Mouse (Mus musculus) neural tube, embryonic 14.5 days (tissue): ENCODE measurements around the gene Trim17. TPM values are rescaled to one million over a fixed set of nuclear protein-coding genes. Genes with fewer than 3 reads are reported as not detected.
A peak's percentile ranks its signal among the peaks of the same experiment; 100 is the strongest.

ENCODE experiments used
- ATAC-seq: fragments of 200-750 bp; cut with Nextera tagmentation; 2 replicates; pipeline ENCODE4 v1.8.0; 2017; ENCODE audit warnings: low read depth, mild to moderate bottlenecking, moderate TSS enrichment, moderate library complexity
- H3K27ac ChIP-seq: fragments of 300-500 bp; sonication (generic); 2 replicates; pipeline ENCODE4 v1.5.1; 2014; ENCODE audit warnings: low read depth, mild to moderate bottlenecking, control low read depth, low read length, moderate library complexity, mixed read lengths
- H3K27me3 ChIP-seq: fragments of 300-500 bp; sonication (generic); 2 replicates; pipeline ENCODE4 v1.6.1; 2014; ENCODE audit warnings: low read length; ENCODE audit not compliant: control insufficient read depth, insufficient read depth
- H3K36me3 ChIP-seq: fragments of 300-500 bp; sonication (generic); 2 replicates; pipeline ENCODE4 v1.6.1; 2014; ENCODE audit warnings: low read length, mixed read lengths; ENCODE audit not compliant: control insufficient read depth, insufficient read depth
- H3K4me1 ChIP-seq: fragments of 300-500 bp; sonication (generic); 2 replicates; pipeline ENCODE4 v1.6.1; 2014; ENCODE audit warnings: low read length; ENCODE audit not compliant: control insufficient read depth, insufficient read depth
- H3K4me2 ChIP-seq: fragments of 300-500 bp; sonication (generic); 2 replicates; pipeline ENCODE4 v1.6.1; 2014; ENCODE audit warnings: mild to moderate bottlenecking, low read depth, low read length, control low read depth
- H3K4me3 ChIP-seq: fragments of 300-500 bp; sonication (generic); 2 replicates; pipeline ENCODE4 v1.5.1; 2014; ENCODE audit warnings: low read depth, low read length, control low read depth, mixed read lengths
- H3K9ac ChIP-seq: fragments of 300-500 bp; sonication (generic); replicated peaks from 2 replicates; pipeline ENCODE4 v1.6.1; 2014; ENCODE audit warnings: low read depth, mild to moderate bottlenecking, control low read depth, low read length, mixed read lengths
- H3K9me3 ChIP-seq: fragments of 300-500 bp; sonication (generic); 2 replicates; pipeline ENCODE4 v1.6.1; 2016; ENCODE audit warnings: low read length; ENCODE audit not compliant: control insufficient read depth
- WGBS: fragments of 180-500 bp; shearing (Covaris S2); extraction: QIAGEN DNeasy Blood & Tissue Kit; methylation state at CpG from one replicate; pipeline ENCODE4 v1.1.7; 2014; 5-methylcytosine and 5-hydroxymethylcytosine counted together
- polyA plus RNA-seq: library from polyadenylated mRNA; unstranded; fragments of >200 nt; fragmentation: Nextera tagmentation; extraction: Ambion mirVana; gene quantifications from 2 replicates; pipeline ENCODE4 v1.2.1, GENCODE M21; 2014

The Trim17 gene
- polyA plus RNA-seq, 1 experiment from 2014 or later, result 0.80 TPM

DNA sequence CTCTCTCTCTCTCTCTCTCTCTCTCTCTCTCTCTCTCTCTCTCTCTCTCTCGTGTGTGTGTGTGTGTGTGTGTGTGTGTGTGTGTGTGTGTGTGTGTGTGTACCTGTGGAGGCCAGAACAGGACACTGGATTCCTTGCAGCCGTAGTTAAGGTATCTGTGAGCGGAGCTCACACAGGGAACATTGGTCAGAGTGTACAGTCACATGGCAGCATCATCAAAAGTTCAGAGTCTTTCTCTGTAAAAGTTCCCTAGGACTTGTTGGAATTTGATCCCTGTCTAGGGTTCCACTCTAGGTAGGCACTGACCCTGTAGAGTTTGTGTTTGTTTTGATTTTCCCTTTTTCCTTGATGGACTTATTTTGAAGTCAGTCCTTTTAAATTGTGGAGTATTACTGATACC lies 27.8 kb upstream of the Trim17 start:
- no peaks in the 10 kb centered on the region for H3K27me3 ChIP-seq

DNA sequence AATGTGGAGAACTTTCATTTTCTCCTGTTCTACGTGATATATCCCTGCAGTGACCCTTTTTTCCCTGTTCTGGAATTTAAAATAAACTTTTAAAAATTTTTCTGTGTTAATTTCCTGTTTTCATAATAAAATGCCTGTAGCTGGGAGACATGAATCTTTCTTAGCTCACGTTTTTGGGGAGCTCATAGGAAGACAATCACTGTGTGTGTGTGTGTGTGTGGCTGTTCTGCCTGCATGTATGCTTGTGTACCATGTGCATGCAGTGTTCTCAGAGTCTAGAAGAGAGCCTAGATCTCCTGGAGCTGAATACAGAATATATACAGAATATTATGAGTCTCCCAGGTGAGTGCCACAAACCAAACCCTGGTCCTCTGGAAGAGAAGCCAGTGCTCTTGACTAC lies 27.4 kb upstream of the Trim17 start:
- no peaks in the 10 kb centered on the region for H3K9me3 ChIP-seq
- no peaks in the 10 kb centered on the region for H3K4me1 ChIP-seq
- WGBS, result 84% methylated on average over 2 of the region's 2 CpGs
- no peak overlapping the region for H3K4me3 ChIP-seq
- H3K27ac ChIP-seq, result no peak overlapping the region
- H3K4me2 ChIP-seq, result no peak overlapping the region
- H3K36me3 ChIP-seq, result peaks cover 7% of the 10 kb centered on the region; the same call in 1 of the 2 replicates
- no peak overlapping the region for H3K9ac ChIP-seq
- no peak for ATAC-seq
- no peaks in the 10 kb centered on the region for H3K27me3 ChIP-seq

More for the DNA sequence above, 27.8 kb upstream of the Trim17 start:
- H3K9ac ChIP-seq, result no peak overlapping the region
- no peak for ATAC-seq
- H3K4me1 ChIP-seq, result no peaks in the 10 kb centered on the region
- H3K9me3 ChIP-seq, result no peaks in the 10 kb centered on the region
- H3K27ac ChIP-seq, result no peak overlapping the region
- H3K4me2 ChIP-seq, result no peak overlapping the region
- peaks cover 3% of the 10 kb centered on the region; the same call in 1 of the 2 replicates for H3K36me3 ChIP-seq
- WGBS, result 96% methylated on average over 2 of the region's 3 CpGs
- no peak overlapping the region for H3K4me3 ChIP-seq

DNA sequence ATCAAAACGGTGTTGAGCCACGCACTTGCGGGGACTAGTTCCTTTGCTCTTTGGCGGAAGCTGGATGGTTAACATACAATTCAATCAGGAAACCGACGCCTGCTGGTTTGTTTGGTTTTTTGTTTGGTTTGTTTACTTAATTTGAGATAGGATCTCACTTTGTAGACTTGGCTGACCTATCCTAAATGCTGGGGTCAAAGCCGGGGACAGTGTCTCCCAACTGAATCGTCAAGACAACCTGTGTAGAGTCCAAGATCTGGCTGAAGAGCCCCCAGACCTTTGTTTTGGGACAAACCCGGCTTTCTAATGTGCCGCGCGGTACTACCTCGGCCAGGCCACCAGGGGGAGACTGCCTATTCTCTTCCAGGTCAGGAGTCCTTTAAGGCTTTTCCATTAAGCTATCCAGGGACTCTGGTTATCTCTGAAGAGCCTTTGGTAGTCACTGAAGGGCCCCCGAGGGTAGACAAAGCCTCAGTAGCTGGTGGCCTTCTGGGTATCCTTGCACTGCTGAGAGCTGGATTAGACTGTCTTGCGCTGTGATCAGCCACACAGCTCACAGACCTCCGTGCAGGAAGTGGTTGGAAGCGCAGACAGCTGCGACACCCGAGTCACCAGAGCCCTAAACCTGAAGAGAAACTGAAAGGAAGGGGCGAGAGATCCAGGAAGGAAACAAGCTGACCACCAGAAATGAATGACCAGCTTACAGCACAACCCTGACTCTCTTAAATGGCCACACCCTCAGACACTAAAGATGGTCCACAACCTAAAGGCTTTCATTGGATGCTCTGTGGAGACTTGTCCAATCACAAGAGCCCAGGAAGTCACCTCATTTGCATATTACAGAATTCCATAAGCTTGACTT lies 26.5 kb upstream of the Trim17 start:
- Histone ChIP-seq H3K9ac (no peak overlapping the region), H3K4me1 (no peaks in the 10 kb centered on the region), H3K4me3 (no peak overlapping the region; the same call in 1 of the 2 replicates)

DNA sequence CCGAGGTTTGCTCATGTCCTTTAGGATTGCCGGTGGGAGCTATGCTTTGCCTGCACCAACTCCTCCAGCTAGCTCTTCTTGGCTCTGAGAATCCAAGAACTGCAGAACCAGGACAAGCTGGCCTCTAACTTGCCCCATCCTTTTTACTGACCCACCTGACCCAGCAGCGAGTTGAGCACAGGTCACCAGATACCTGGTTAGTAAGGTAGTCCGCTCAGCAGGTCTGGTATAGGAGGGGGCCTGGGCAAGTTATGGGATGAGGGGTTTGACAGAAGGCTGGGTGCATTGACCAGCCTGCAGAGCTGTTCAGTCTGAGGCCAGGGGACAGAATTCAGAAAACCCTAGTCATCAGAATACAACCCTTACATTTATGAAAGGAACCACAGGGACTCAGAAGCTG lies 25.4 kb upstream of the Trim17 start:
- no peak overlapping the region for H3K4me3 ChIP-seq
- peaks cover 21% of the 10 kb centered on the region for H3K36me3 ChIP-seq
- WGBS, result 77% methylated on average over 4 of the region's 4 CpGs
- H3K9ac ChIP-seq, result no peak overlapping the region
- no peak for ATAC-seq
- H3K27me3 ChIP-seq, result no peaks in the 10 kb centered on the region
- no peak overlapping the region for H3K27ac ChIP-seq
- H3K4me1 ChIP-seq, result no peaks in the 10 kb centered on the region
- no peak overlapping the region for H3K4me2 ChIP-seq
- H3K9me3 ChIP-seq, result no peaks in the 10 kb centered on the region

More for the DNA sequence above, 26.5 kb upstream of the Trim17 start:
- peaks cover 11% of the 10 kb centered on the region for H3K36me3 ChIP-seq
- H3K9me3 ChIP-seq, result no peaks in the 10 kb centered on the region
- peak; percentile 57; the same call in 1 of the 2 replicates for ATAC-seq
- 41% methylated on average over 20 of the region's 20 CpGs for WGBS
- 0 out of 2 replicates have a peak overlapping the region, but pooled peaks have one; percentile 28 for H3K27ac ChIP-seq
- no peaks in the 10 kb centered on the region for H3K27me3 ChIP-seq
- H3K4me2 ChIP-seq, result peak overlapping the region; percentile 23; the same call in 1 of the 2 replicates

DNA sequence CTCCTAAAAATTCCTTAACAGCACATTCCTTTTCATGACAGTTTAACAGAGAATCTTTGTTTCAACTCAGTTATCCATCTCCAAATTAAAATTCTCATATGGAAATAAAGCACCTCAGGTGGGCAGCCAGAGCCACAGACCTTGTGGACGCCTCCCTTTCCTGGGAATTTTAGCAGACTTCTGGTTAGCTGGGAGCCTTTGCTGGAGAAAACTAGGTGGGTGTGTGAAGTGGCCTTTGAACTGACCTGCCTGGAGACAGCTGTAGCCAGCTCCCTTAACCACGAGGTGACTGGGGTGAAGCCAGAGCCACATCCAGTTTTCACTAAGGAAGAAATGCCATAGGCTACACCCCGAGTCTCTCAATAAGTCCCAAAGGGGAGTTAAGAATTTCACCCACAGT lies 24.8 kb upstream of the Trim17 start:
- 61% methylated on average over 3 of the region's 3 CpGs for WGBS
- Histone ChIP-seq H3K27me3 (no peaks in the 10 kb centered on the region), H3K9ac (no peak overlapping the region), H3K4me2 (no peak overlapping the region), H3K9me3 (no peaks in the 10 kb centered on the region), H3K36me3 (peaks cover 26% of the 10 kb centered on the region), H3K4me3 (no peak overlapping the region), H3K27ac (no peak overlapping the region), H3K4me1 (no peaks in the 10 kb centered on the region)
- no peak for ATAC-seq

DNA sequence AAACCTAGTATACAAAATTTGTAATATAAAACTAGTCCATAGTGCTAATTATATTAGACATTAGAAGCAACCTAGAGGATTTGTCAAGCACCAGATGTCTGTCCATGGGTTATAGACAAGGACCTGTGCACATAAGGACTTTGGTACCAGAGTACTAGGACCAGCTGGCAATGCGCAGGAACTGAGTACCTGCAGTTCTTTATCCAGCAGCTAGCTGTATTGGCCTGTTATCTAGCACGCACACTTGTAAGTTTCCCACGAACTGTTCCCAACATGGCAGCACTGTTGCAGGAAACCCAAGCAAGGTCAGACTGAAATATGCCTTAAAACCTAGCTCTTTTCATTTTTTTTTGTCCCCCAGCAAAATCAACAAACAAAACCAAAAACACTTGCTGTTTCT lies 24.2 kb upstream of the Trim17 start:
- H3K9me3 ChIP-seq, result no peaks in the 10 kb centered on the region
- no peak overlapping the region for H3K27ac ChIP-seq
- H3K9ac ChIP-seq, result no peak overlapping the region
- H3K36me3 ChIP-seq, result peaks cover 26% of the 10 kb centered on the region
- no peak overlapping the region for H3K4me2 ChIP-seq
- ATAC-seq, result no peak
- WGBS, result 93% methylated on average over 3 of the region's 3 CpGs
- no peak overlapping the region for H3K4me3 ChIP-seq
- H3K4me1 ChIP-seq, result no peaks in the 10 kb centered on the region
- no peaks in the 10 kb centered on the region for H3K27me3 ChIP-seq

DNA sequence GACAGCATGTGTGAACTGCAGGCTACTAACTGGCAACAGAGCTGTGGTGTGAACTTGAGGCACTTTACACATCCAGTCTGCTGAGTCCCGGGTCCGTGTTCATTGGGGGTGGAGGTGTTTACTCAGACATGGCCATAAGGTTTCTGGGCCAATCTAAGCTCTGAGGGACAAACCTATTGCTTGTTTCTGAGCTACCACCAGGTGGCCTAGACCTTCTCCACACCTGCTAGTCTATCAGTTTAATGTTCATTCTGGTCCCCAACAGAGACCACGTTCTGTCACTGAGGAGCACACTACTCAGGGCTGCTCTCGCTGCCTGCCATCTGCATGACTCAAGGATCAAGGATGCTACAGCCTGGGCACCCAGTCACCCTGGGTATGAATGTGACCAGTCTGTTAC lies 22.9 kb upstream of the Trim17 start:
- Histone ChIP-seq H3K36me3 (peaks cover 31% of the 10 kb centered on the region), H3K4me3 (no peak overlapping the region), H3K9me3 (no peaks in the 10 kb centered on the region), H3K27me3 (no peaks in the 10 kb centered on the region), H3K4me2 (no peak overlapping the region), H3K9ac (no peak overlapping the region), H3K4me1 (peaks cover 7% of the 10 kb centered on the region), H3K27ac (no peak overlapping the region)
- WGBS, result 78% methylated on average over 4 of the region's 4 CpGs
- ATAC-seq, result no peak

DNA sequence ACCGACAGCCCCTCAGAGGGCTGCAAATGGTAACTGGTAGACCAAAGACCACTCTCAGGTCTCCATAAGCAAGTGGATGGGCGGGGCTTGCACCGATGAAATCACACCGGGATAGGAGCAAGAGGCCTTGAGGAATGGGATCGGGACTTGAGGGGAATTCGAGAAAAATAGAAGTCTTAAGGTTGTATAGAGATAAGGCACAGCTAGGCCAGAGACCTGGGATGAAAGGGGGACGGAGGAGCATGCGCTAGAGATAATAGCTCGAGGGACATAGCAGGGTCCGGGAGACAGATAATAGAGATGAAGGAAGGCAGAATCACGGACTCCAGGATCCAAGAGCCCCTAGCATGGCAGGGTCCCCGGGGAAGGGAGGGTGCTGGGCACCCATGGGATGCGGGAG lies 16.6 kb upstream of the Trim17 start:
- Histone ChIP-seq H3K4me3 (peak overlapping the region; percentile 96), H3K36me3 (peaks cover 21% of the 10 kb centered on the region), H3K9ac (peak overlapping the region; percentile 93), H3K9me3 (no peaks in the 10 kb centered on the region), H3K4me2 (peak overlapping the region; percentile 89), H3K4me1 (peaks cover 23% of the 10 kb centered on the region), H3K27me3 (no peaks in the 10 kb centered on the region; the same call in 1 of the 2 replicates), H3K27ac (peak overlapping the region; percentile 94)
- ATAC-seq, result no peak
- under 1% methylated on average over 12 of the region's 13 CpGs for WGBS

DNA sequence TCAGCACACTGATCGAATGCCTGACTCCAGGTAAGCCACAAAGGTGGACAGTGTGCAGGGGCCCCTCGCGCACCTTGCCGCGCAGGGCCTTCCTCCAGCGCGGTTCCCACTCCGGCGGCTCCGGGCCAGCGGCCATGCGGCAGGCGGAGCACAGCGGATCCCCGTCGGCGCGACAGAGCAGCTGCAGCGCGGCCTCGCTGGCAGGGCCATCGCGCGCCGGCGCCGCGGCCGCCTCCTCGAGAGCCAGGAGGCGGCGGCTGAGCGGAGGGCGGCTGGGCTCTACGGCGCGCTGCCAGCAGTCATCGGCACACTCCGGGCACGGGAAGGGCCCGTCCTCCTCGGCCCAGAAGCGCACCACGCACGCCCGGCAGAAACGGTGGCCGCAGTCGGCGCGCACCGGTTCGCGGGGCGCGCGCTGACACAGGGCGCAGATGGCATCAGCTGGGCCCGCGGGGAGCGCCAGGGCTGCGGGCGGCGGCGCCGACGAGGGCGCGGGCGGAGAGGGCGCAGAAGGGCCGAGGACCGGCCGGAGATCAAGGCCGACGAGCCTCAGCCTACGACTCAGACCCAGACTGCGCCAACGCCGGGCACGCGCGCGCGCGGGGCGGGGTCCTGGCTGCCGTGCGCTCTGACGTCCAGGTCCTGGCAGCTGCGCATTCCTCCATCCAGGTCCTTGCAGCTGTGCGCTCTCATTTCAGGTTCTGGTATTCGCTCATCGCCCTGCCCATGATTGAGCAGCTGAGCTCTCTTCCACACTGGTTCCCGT lies 16.0 kb upstream of the Trim17 start, which contains the start of gene Rnf187:
Gene Rnf187, minus strand, starts transcription at position 595 of the 766 bp plus-strand sequence.
- WGBS, result under 1% methylated on average over 78 of the region's 95 CpGs
- no peaks in the 10 kb centered on the region; the same call in 1 of the 2 replicates for H3K27me3 ChIP-seq
- ATAC-seq, result peak; percentile 97
- peaks cover 15% of the 10 kb centered on the region; the same call in 1 of the 2 replicates for H3K36me3 ChIP-seq
- no peaks in the 10 kb centered on the region for H3K9me3 ChIP-seq
- peak within 1 kb of the TSS; percentile 96 for H3K4me3 ChIP-seq
- peak within 1 kb of the TSS; percentile 89 for H3K4me2 ChIP-seq
- peaks cover 27% of the 10 kb centered on the region for H3K4me1 ChIP-seq
- peak within 1 kb of the TSS; percentile 94 for H3K27ac ChIP-seq
- H3K9ac ChIP-seq, result peak within 1 kb of the TSS; percentile 93
